Mouse (Mus musculus) C2C12 (cell line): ENCODE results near the gene Plcg2. TPM values are rescaled to one million over a fixed set of nuclear protein-coding genes. Genes with fewer than 3 reads are reported as not detected.

ENCODE experiments used
- H3K27me3 ChIP-seq: one replicate; pipeline ENCODE4 v1.6.1; 2011; ENCODE audit not compliant: control insufficient read depth, insufficient read depth, insufficient read length
- H3K36me3 ChIP-seq: one replicate; pipeline ENCODE4 v1.6.1; 2011; ENCODE audit not compliant: control insufficient read depth, insufficient read depth
- H3K4me3 ChIP-seq: one replicate; pipeline ENCODE4 v1.5.1; 2011; ENCODE audit warnings: mild to moderate bottlenecking, control low read depth; ENCODE audit not compliant: poor library complexity, insufficient read depth, severe bottlenecking
- H3K79me2 ChIP-seq: one replicate; pipeline ENCODE4 v1.6.1; 2011; ENCODE audit not compliant: control insufficient read depth, insufficient read depth
- H3K79me3 ChIP-seq: one replicate; pipeline ENCODE4 v1.6.1; 2011; ENCODE audit warnings: low read depth, control low read depth
- H3ac ChIP-seq: one replicate; pipeline ENCODE3; 2011; ENCODE audit warnings: low read depth; ENCODE audit not compliant: control insufficient read depth, insufficient read length
- CEBPB ChIP-seq: IDR thresholded peaks from one replicate; pipeline ENCODE4 v1.6.1; 2011; ENCODE audit warnings: low read depth, mild to moderate bottlenecking, control low read depth, moderate library complexity
- CTCF ChIP-seq: IDR thresholded peaks from one replicate; pipeline ENCODE4 v1.5.1; 2011; ENCODE audit not compliant: control insufficient read depth, insufficient read depth, insufficient read length
- FOSL1 ChIP-seq: IDR thresholded peaks from one replicate; pipeline ENCODE4 v1.8.0; 2011; ENCODE audit warnings: mild to moderate bottlenecking, low read length; ENCODE audit not compliant: poor library complexity, insufficient read depth, severe bottlenecking
- MAX ChIP-seq: IDR thresholded peaks from one replicate; pipeline ENCODE4 v1.6.1; 2011; ENCODE audit warnings: mild to moderate bottlenecking, control low read depth
- MYOD1 ChIP-seq: IDR thresholded peaks from one replicate; pipeline ENCODE4 v1.6.1; 2011; ENCODE audit warnings: low read depth; ENCODE audit not compliant: control insufficient read depth, insufficient read length
- MYOG ChIP-seq: IDR thresholded peaks from one replicate; pipeline ENCODE4 v1.6.1; 2011; ENCODE audit not compliant: control insufficient read depth, insufficient read length; ENCODE audit errors: extremely low read depth
- USF1 ChIP-seq: IDR thresholded peaks from one replicate; pipeline ENCODE4 v1.6.1; 2011; ENCODE audit warnings: low read depth, mild to moderate bottlenecking, control low read depth, moderate library complexity
- polyA plus RNA-seq: library from polyadenylated mRNA; unstranded; fragments of >200 nt; fragmentation: generic; extraction: Trizol; gene quantifications from one replicate; pipeline ENCODE4 v1.2.1, GENCODE M21; 2012; ENCODE audit warnings: missing spikeins

Gene Plcg2
- polyA plus RNA-seq, 1 experiment, result 0.05 TPM

- Histone ChIP-seq H3K79me3 (no peaks in the 10 kb centered on the region), H3K79me2 (no peaks in the 10 kb centered on the region), H3ac (no peak overlapping the region), H3K4me3 (no peak overlapping the region), H3K36me3 (no peaks in the 10 kb centered on the region), H3K27me3 (no peaks in the 10 kb centered on the region)
- TF ChIP-seq MYOD1 (no peak), MAX (no peak), FOSL1 (no peak), USF1 (no peak), MYOG (no peak), CEBPB (no peak), CTCF (no peak)
Measured at GRCm38 (mm10) chr8:117604671-117605070, 106.6 kb downstream of the Plcg2 start.

GRCm38 (mm10) chr8:117605201-117605600 is 107.1 kb downstream of the Plcg2 start:
- Histone ChIP-seq H3K79me3 (no peaks in the 10 kb centered on the region), H3K4me3 (no peak overlapping the region), H3K27me3 (no peaks in the 10 kb centered on the region), H3K36me3 (no peaks in the 10 kb centered on the region), H3ac (no peak overlapping the region), H3K79me2 (no peaks in the 10 kb centered on the region)
- TF ChIP-seq MYOG (no peak), MYOD1 (no peak), FOSL1 (no peak), CEBPB (no peak), USF1 (no peak), MAX (no peak), CTCF (no peak)

DNA sequence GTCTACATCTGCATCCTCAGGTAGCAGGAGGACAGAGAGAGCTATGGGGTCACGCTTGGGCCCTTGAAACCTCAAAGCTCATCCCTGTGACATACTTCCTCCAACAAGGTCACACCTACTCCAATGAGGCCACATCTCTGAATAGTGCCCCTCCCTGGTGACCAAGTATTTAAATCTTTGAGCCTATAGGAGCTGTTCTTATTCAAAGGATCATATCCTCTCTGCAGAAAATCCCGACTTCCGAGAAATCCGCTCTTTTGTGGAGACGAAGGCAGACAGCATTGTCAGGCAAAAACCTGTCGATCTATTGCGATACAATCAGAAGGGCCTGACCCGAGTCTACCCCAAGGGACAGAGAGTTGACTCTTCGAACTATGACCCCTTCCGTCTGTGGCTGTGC is 112.4 kb downstream of the Plcg2 start:
- H3K27me3 ChIP-seq, result no peaks in the 10 kb centered on the region
- no peaks in the 10 kb centered on the region for H3K36me3 ChIP-seq
- TF ChIP-seq CEBPB (no peak), MYOG (no peak), CTCF (no peak), USF1 (no peak), MAX (no peak), MYOD1 (no peak), FOSL1 (no peak)
- H3ac ChIP-seq, result no peak overlapping the region
- no peaks in the 10 kb centered on the region for H3K79me3 ChIP-seq
- H3K4me3 ChIP-seq, result no peak overlapping the region
- no peaks in the 10 kb centered on the region for H3K79me2 ChIP-seq

DNA sequence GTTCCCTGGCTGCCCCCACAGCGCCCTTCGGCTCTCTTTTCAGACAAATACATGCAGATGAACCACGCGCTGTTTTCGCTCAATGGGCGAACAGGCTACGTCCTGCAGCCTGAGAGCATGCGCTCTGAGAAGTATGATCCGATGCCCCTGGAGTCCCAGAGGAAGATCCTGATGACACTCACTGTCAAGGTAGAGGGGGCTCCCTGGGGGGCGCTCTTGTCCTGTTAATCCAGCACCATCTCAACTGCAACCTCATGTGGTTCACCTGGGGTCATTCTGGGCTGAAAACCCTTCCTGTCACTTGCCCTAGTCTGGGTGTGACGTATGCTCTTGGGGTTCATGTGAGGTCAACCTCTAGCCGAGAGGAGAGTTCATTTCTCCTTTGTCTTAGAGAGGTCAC is 114.8 kb downstream of the Plcg2 start:
- H3K4me3 ChIP-seq, result no peak overlapping the region
- no peak for TF ChIP-seq CEBPB
- TF ChIP-seq MYOG, result no peak
- TF ChIP-seq CTCF, result no peak
- TF ChIP-seq USF1, result no peak
- no peak for TF ChIP-seq MYOD1
- H3K36me3 ChIP-seq, result no peaks in the 10 kb centered on the region
- H3K79me2 ChIP-seq, result no peaks in the 10 kb centered on the region
- H3ac ChIP-seq, result no peak overlapping the region
- H3K79me3 ChIP-seq, result no peaks in the 10 kb centered on the region
- H3K27me3 ChIP-seq, result no peaks in the 10 kb centered on the region

- no peaks in the 10 kb centered on the region for H3K27me3 ChIP-seq
- no peak for TF ChIP-seq MYOG
- TF ChIP-seq CTCF, result peak; percentile 18
- H3K79me3 ChIP-seq, result no peaks in the 10 kb centered on the region
- H3K4me3 ChIP-seq, result no peak overlapping the region
- no peaks in the 10 kb centered on the region for H3K36me3 ChIP-seq
- no peak overlapping the region for H3ac ChIP-seq
- no peaks in the 10 kb centered on the region for H3K79me2 ChIP-seq
Measured at GRCm38 (mm10) chr8:117626040-117626838, 128.1 kb downstream of the Plcg2 start.

- Histone ChIP-seq H3K4me3 (no peak overlapping the region), H3K36me3 (no peaks in the 10 kb centered on the region), H3ac (no peak overlapping the region), H3K27me3 (no peaks in the 10 kb centered on the region), H3K79me3 (no peaks in the 10 kb centered on the region), H3K79me2 (no peaks in the 10 kb centered on the region)
- TF ChIP-seq MYOG, result no peak
- TF ChIP-seq FOSL1, result no peak
- TF ChIP-seq CTCF, result no peak
- no peak for TF ChIP-seq USF1
- TF ChIP-seq MAX, result no peak
- TF ChIP-seq CEBPB, result no peak
- no peak for TF ChIP-seq MYOD1
Measured at GRCm38 (mm10) chr8:117627096-117627495, 129.0 kb downstream of the Plcg2 start.
